Mouse (Mus musculus): Measurements from ENCODE around the gene Ovol2. TPM values are rescaled to one million over a fixed set of nuclear protein-coding genes. Genes with fewer than 3 reads are reported as not detected.

The Ovol2 gene
- polyA plus RNA-seq, 1 experiment from 2014 or later: not detected

DNA sequence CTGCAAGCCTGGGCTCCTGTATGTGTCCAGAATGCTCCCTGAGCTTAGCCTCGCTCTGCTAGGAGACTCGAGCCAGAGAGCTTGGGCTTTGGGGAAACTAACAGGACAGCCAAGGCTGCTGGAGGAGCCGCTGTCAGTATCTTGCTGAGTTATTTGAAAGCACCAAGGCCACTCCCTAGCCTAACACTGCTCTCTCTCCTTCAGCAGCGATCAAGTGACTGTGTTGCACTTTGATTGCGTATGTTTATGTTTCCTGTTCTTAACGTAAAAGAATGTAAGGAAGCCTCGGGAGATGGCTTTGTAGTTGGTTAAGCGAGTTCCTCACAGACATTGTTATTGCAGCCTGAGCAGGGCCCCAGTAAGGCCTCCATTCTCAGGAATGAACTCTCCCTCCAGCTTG lies 57.2 kb downstream of the Ovol2 start:
- H3K4me3 ChIP-seq: peak overlapping the region; percentile 2; the same call in 1 of the 2 replicates
- peak overlapping the region; percentile 40 for H3K4me2 ChIP-seq
- peaks cover 45% of the 10 kb centered on the region for H3K4me1 ChIP-seq
- H3K9me3 ChIP-seq (replicated peaks): no peaks in the 10 kb centered on the region
- 32% methylated on average over 8 of the region's 8 CpGs for WGBS (ENCODE audit: insufficient replicate concordance)
- peak overlapping the region; percentile 49; the same call in 1 of the 2 replicates for H3K27ac ChIP-seq
- no peak for ATAC-seq
- H3K9ac ChIP-seq: peak overlapping the region; percentile 40; the same call in 1 of the 2 replicates
- H3K36me3 ChIP-seq: peaks cover 55% of the 10 kb centered on the region
- H3K27me3 ChIP-seq (replicated peaks): no peaks in the 10 kb centered on the region

DNA sequence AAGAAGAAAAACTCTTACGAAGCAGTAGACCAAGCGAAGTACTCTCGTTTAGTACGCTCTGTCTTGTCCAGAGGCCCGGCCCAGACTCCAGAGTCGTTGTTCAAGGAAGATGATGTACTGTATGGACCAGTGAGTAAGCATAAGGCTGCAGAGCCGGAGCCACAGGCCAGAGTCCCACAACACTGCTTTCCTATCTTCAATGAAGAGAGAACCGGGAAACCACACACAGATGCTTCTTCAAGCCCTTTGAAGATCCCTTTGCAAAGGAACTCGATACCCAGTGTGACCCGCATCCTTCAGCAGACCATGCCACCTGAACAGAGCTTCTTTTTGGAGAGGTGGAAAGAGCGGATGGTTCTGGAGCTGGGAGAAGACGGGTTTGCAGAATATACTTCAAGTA lies 59.9 kb downstream of the Ovol2 start:
- Histone ChIP-seq H3K4me2 (peak overlapping the region; percentile 86), H3K36me3 (peaks cover 49% of the 10 kb centered on the region), H3K9me3 (replicated peaks) (no peaks in the 10 kb centered on the region), H3K4me3 (peak overlapping the region; percentile 93; the same call in 1 of the 2 replicates), H3K9ac (peak overlapping the region; percentile 97), H3K27ac (peak overlapping the region; percentile 56), H3K27me3 (replicated peaks) (no peaks in the 10 kb centered on the region), H3K4me1 (peaks cover 64% of the 10 kb centered on the region)
- 75% methylated on average over 12 of the region's 12 CpGs for WGBS (ENCODE audit: insufficient replicate concordance)
- ATAC-seq: no peak

DNA sequence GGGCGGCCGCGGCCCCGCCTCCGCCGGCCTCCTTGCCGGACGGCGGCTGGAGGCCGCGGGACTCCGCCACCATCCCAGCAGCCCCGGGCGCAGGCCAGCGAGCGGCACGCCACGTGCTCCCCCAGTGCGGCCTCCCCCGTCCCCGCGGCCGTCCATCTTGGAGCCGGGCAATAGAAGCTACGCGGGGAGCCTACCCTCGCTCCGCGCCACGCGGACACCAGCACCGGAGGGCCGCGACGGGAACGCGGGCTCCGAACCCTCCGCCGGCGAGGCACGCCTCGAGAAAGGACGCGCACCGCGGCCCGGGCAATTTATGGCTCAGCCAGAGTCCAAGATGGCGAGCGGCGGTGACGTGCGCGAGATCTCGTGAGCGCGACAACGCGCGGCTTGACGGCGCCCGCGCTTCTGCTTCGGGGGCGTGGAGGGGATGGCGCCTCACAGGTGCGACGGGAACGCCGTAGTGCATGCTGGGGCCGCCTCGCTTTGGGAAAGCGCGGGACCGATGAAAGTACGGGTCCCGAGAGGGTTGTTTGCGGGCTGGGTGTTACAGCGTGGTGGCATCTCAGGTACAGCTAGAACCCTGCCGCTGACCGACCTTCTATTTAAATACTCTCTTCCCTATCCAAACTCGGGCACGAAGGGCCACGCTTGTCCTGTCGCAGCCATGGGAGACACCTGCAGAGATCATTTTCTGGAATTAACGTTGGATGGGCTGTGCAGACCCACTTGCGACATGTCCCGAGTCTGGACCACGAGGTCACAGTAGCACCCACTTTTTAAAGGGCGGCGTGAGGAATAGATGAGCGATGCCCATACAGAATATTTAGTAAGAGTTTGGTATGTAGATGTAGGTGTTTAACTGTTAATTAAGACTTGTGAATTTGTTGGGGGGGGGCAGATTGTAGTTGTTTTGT lies 61.2 kb downstream of the Ovol2 start, which contains the start of the genes Mgme1 and Snx5:
Mgme1 (plus strand) TSS at position 157 of the 914 bp plus-strand sequence.
Snx5 (minus strand) TSS at position 400 of the 914 bp plus-strand sequence.
- no peaks in the 10 kb centered on the region for H3K9me3 ChIP-seq (replicated peaks)
- peak within 1 kb of the TSS; percentile 86 for H3K4me2 ChIP-seq
- peak within 1 kb of the TSS; percentile 97 for H3K9ac ChIP-seq
- peaks cover 50% of the 10 kb centered on the region for H3K36me3 ChIP-seq
- WGBS (ENCODE audit: insufficient replicate concordance): under 1% methylated on average over 92 of the region's 93 CpGs
- H3K4me3 ChIP-seq: peak within 1 kb of the TSS; percentile 93
- H3K27me3 ChIP-seq (replicated peaks): no peaks in the 10 kb centered on the region
- peak within 1 kb of the TSS; percentile 94 for H3K27ac ChIP-seq
- ATAC-seq: peak; percentile 95
- H3K4me1 ChIP-seq: peaks cover 78% of the 10 kb centered on the region

- H3K27me3 ChIP-seq (replicated peaks): no peaks in the 10 kb centered on the region
- H3K4me1 ChIP-seq: peaks cover 79% of the 10 kb centered on the region
These were observed 62.1 kb downstream of the Ovol2 start for GRCm38 (mm10) chr2:144269679-144270475.

GRCm38 (mm10) chr2:144269306-144269650 lies 62.7 kb downstream of the Ovol2 start:
- peak overlapping the region; percentile 86 for H3K4me2 ChIP-seq
- no peaks in the 10 kb centered on the region for H3K9me3 ChIP-seq (replicated peaks)
- H3K9ac ChIP-seq: peak overlapping the region; percentile 97
- H3K4me3 ChIP-seq: peak overlapping the region; percentile 93
- peaks cover 79% of the 10 kb centered on the region for H3K4me1 ChIP-seq
- H3K27me3 ChIP-seq (replicated peaks): no peaks in the 10 kb centered on the region
- peak overlapping the region; percentile 94 for H3K27ac ChIP-seq
- H3K36me3 ChIP-seq: peaks cover 60% of the 10 kb centered on the region
- under 1% methylated on average over 11 of the region's 11 CpGs for WGBS (ENCODE audit: insufficient replicate concordance)
- ATAC-seq: no peak

More at GRCm38 (mm10) chr2:144269679-144270475, 62.1 kb downstream of the Ovol2 start:
- WGBS (ENCODE audit: insufficient replicate concordance): under 1% methylated on average over 33 of the region's 33 CpGs
- Histone ChIP-seq H3K9ac (peak overlapping the region; percentile 97), H3K4me3 (peak overlapping the region; percentile 93), H3K27ac (peak overlapping the region; percentile 94), H3K36me3 (peaks cover 54% of the 10 kb centered on the region), H3K9me3 (replicated peaks) (no peaks in the 10 kb centered on the region), H3K4me2 (peak overlapping the region; percentile 86)
- no peak; the same call in 1 of the 2 replicates for ATAC-seq

GRCm38 (mm10) chr2:144268446-144269305 lies 63.3 kb downstream of the Ovol2 start:
- Histone ChIP-seq H3K4me3 (peak overlapping the region; percentile 93), H3K4me2 (peak overlapping the region; percentile 86), H3K36me3 (peaks cover 64% of the 10 kb centered on the region), H3K27ac (peak overlapping the region; percentile 94), H3K27me3 (replicated peaks) (no peaks in the 10 kb centered on the region), H3K9ac (peak overlapping the region; percentile 97), H3K4me1 (peaks cover 78% of the 10 kb centered on the region), H3K9me3 (replicated peaks) (no peaks in the 10 kb centered on the region)
- ATAC-seq: no peak
- 4% methylated on average over 6 of the region's 6 CpGs for WGBS (ENCODE audit: insufficient replicate concordance)

DNA sequence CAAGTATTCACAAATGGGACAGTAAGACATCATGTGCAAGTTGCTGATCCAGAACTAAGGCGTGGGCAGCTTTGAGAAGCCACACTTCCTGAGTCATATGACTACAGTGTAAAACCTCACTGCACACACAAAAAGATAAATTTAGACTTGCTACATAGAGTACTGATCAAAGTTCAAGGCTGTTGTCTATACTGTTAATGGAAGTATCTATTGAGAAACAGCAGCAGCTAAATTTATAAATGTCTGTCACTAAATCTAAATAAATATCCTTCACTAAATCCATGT lies 64.3 kb downstream of the Ovol2 start:
- Histone ChIP-seq H3K9me3 (replicated peaks) (no peaks in the 10 kb centered on the region), H3K4me3 (peak overlapping the region; percentile 93), H3K4me2 (peak overlapping the region; percentile 86), H3K4me1 (peaks cover 78% of the 10 kb centered on the region), H3K27ac (peak overlapping the region; percentile 94), H3K27me3 (replicated peaks) (no peaks in the 10 kb centered on the region), H3K9ac (peak overlapping the region; percentile 97), H3K36me3 (peaks cover 66% of the 10 kb centered on the region)
- ATAC-seq: no peak
- 6% methylated on average over 1 of the region's 1 CpGs for WGBS (ENCODE audit: insufficient replicate concordance)

DNA sequence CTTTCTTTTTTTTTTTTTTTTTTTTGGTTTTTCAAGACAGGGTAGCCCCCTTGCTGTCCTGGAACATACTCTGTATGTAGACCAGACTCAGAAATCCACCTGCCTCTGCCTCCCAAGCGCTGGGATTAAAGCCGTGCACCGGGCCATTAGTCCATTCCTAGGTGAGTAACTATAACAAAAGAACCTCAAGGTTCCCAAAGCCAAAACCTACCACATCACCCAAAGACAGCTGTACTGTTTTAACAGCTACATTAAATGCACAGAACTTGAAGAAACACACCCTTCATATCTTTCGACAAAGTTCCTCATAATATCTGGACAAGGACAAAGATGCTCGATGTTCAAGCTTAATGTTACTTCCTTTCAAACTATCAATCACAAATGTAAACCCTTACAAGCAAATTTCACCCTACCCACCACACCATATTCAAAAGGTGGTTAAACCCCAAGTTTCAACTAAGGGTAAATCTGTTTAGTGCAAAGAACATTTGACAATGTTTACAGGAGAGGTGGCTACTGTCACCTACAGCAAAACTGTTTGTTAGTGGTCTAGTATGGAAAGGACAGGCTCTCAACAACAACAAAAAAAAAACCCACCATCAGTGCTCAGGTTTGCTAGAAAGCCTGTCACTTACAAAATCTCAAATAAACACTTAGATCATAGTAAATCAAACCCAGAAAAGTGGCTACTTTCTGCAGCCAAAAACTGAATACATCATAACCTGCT lies 64.8 kb downstream of the Ovol2 start:
- H3K4me3 ChIP-seq: peak overlapping the region; percentile 93
- no peak for ATAC-seq
- peak overlapping the region; percentile 97 for H3K9ac ChIP-seq

GRCm38 (mm10) chr2:144265916-144266683 lies 65.8 kb downstream of the Ovol2 start:
- no peak for ATAC-seq
- H3K9ac ChIP-seq: 0 out of 2 replicates have a peak overlapping the region, but pooled peaks have one; percentile 6
- 28% methylated on average over 4 of the region's 4 CpGs for WGBS (ENCODE audit: insufficient replicate concordance)
- H3K27me3 ChIP-seq (replicated peaks): no peaks in the 10 kb centered on the region
- H3K4me2 ChIP-seq: peak overlapping the region; percentile 86
- peaks cover 77% of the 10 kb centered on the region for H3K4me1 ChIP-seq
- peak overlapping the region; percentile 47 for H3K27ac ChIP-seq
- H3K9me3 ChIP-seq (replicated peaks): no peaks in the 10 kb centered on the region
- H3K36me3 ChIP-seq: peaks cover 76% of the 10 kb centered on the region
- H3K4me3 ChIP-seq: peak overlapping the region; percentile 93

More for the DNA sequence above, 64.8 kb downstream of the Ovol2 start:
- Histone ChIP-seq H3K9me3 (replicated peaks) (no peaks in the 10 kb centered on the region), H3K4me2 (peak overlapping the region; percentile 86), H3K27me3 (replicated peaks) (no peaks in the 10 kb centered on the region), H3K27ac (peak overlapping the region; percentile 94), H3K4me1 (peaks cover 80% of the 10 kb centered on the region), H3K36me3 (peaks cover 68% of the 10 kb centered on the region)
- 22% methylated on average over 5 of the region's 5 CpGs for WGBS (ENCODE audit: insufficient replicate concordance)

GRCm38 (mm10) chr2:144265120-144265488 lies 66.8 kb downstream of the Ovol2 start:
- Histone ChIP-seq H3K4me3 (no peak overlapping the region), H3K27me3 (replicated peaks) (no peaks in the 10 kb centered on the region), H3K4me1 (peaks cover 75% of the 10 kb centered on the region), H3K9ac (no peak overlapping the region), H3K27ac (no peak overlapping the region), H3K36me3 (peaks cover 86% of the 10 kb centered on the region), H3K4me2 (peak overlapping the region; percentile 86; the same call in 1 of the 2 replicates), H3K9me3 (replicated peaks) (no peaks in the 10 kb centered on the region)
- WGBS (ENCODE audit: insufficient replicate concordance): 58% methylated on average over 3 of the region's 3 CpGs
- no peak for ATAC-seq
